Mouse (Mus musculus) embryonic facial prominence, embryonic 15.5 days (tissue): Measurements from ENCODE around the gene Npy1r. TPM values are rescaled to one million over a fixed set of nuclear protein-coding genes. Genes with fewer than 3 reads are reported as not detected.

Source experiments
- ATAC-seq: fragments of 200-750 bp; cut with Nextera tagmentation; 2 replicates; pipeline ENCODE4 v1.8.0; 2017; ENCODE audit warnings: low read depth, moderate TSS enrichment; ENCODE audit not compliant: insufficient number of reproducible peaks, low FRiP score, low TSS enrichment
- H3K27ac ChIP-seq: fragments of 300-500 bp; sonication (generic); replicated peaks from 2 replicates; pipeline ENCODE4 v1.5.1; 2015; ENCODE audit warnings: mild to moderate bottlenecking, inconsistent platforms
- H3K27me3 ChIP-seq: fragments of 300-500 bp; sonication (generic); 2 replicates; pipeline ENCODE4 v1.6.1; 2015; ENCODE audit warnings: inconsistent platforms
- H3K36me3 ChIP-seq: fragments of 300-500 bp; sonication (generic); 2 replicates; pipeline ENCODE4 v1.6.1; 2015; ENCODE audit warnings: mild to moderate bottlenecking, inconsistent platforms
- H3K4me1 ChIP-seq: fragments of 300-500 bp; sonication (generic); 2 replicates; pipeline ENCODE4 v1.6.1; 2015; ENCODE audit warnings: inconsistent platforms
- H3K4me2 ChIP-seq: fragments of 300-500 bp; sonication (generic); replicated peaks from 2 replicates; pipeline ENCODE4 v1.6.1; 2015; ENCODE audit warnings: mild to moderate bottlenecking, inconsistent platforms
- H3K4me3 ChIP-seq: fragments of 300-500 bp; sonication (generic); replicated peaks from 2 replicates; pipeline ENCODE4 v1.5.1; 2015; ENCODE audit warnings: mild to moderate bottlenecking, inconsistent platforms
- H3K9ac ChIP-seq: fragments of 300-500 bp; sonication (generic); 2 replicates; pipeline ENCODE4 v1.6.1; 2015; ENCODE audit warnings: inconsistent platforms
- H3K9me3 ChIP-seq: fragments of 300-500 bp; sonication (generic); replicated peaks from 2 replicates; pipeline ENCODE4 v1.6.1; 2016; ENCODE audit warnings: inconsistent platforms
- WGBS: fragments of 180-500 bp; shearing (Covaris S2); methylation state at CpG from one replicate; pipeline ENCODE4 v1.1.7; 2015; 5-methylcytosine and 5-hydroxymethylcytosine counted together
- polyA plus RNA-seq: library from polyadenylated mRNA; unstranded; fragments of >200 nt; fragmentation: Nextera tagmentation; extraction: Ambion mirVana; gene quantifications from 2 replicates; pipeline ENCODE4 v1.2.1, GENCODE M21; 2015

Npy1r gene
- polyA plus RNA-seq = 2.8 and 2.9 TPM in 2 replicates

DNA sequence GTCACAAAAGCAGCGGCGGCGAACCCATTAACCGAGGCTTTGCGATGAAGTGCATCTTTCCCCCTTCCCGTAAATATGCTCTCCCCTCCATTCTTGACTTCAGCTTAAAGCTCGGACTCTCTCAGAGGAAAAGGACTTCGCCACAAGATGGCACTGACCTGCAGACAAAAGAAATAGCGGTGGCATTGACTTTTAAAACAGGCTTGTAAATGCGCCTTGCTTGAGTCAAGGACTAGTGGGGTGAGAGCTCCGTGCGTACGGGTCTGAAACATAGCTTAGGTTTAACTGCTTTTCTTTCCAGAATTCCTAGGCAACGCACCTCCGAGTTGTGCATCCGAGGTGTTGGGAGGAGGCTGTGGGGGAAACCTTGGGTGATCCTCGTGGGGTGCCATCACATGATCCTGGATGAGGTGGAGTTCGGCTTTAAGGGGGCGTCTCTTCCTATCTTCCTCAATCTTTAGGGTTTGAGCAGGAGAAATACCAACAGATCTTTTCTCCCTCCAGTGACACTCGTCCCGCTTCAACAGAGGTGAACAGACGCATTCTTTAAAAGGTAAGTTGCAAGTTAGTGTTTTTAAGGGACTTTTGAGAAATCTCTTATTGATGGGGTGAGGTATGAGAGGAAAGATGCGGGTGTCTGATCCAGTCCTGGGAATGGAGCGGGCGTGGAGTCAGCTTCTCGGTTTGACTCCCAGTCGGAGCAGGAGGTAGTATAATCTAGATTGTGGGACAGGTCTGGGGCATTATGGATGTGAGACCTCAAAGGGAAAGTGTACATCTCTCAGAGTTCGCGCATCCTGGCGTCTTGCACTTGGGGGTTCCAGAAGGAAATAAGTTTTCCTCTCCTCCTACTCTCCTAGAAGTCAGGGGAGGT, at the start of gene Npy1r:
Gene Npy1r (plus strand): TSS at position 223 of the 874 bp plus-strand sequence.
- WGBS = 1% methylated on average over 30 of the region's 30 CpGs
- Histone ChIP-seq H3K4me2 (peak within 1 kb of the TSS; percentile 64), H3K36me3 (no peaks in the 10 kb centered on the region), H3K4me1 (peaks cover 9% of the 10 kb centered on the region; the same call in 1 of the 2 replicates), H3K4me3 (peak within 1 kb of the TSS; percentile 40), H3K27ac (no peak within 1 kb of the TSS), H3K9me3 (no peaks in the 10 kb centered on the region), H3K9ac (no peak within 1 kb of the TSS; the same call in 1 of the 2 replicates), H3K27me3 (peaks cover 34% of the 10 kb centered on the region)
- ATAC-seq = 0 out of 2 replicates have a peak, but pooled peaks have one; percentile 29

DNA sequence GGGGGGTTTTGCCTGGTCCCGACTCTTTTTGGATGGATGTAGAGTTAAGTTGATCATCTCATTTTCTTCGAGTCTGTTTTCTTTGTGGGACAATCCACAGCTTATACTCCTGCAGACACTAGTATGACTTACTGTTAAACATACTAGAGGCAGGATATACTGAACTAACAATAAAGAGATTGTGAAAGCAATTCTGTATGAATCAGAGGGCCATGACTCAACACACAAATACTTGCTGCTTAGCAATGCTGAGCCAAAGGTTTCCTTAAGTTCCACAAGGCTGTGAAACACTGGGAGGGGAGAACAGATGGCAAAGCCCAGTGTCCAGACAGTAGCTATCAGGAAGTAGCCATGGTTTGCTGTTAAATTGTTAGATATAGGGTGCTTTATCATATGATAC, 15.7 kb upstream of the Npy1r start:
- no peak overlapping the region for H3K9ac ChIP-seq
- no peak overlapping the region for H3K4me3 ChIP-seq
- no peaks in the 10 kb centered on the region for H3K4me1 ChIP-seq
- no peak overlapping the region for H3K4me2 ChIP-seq
- no peaks in the 10 kb centered on the region for H3K36me3 ChIP-seq
- ATAC-seq = no peak
- H3K27ac ChIP-seq = no peak overlapping the region
- no peaks in the 10 kb centered on the region for H3K27me3 ChIP-seq
- WGBS = 83% methylated on average over 2 of the region's 2 CpGs
- H3K9me3 ChIP-seq = no peaks in the 10 kb centered on the region

DNA sequence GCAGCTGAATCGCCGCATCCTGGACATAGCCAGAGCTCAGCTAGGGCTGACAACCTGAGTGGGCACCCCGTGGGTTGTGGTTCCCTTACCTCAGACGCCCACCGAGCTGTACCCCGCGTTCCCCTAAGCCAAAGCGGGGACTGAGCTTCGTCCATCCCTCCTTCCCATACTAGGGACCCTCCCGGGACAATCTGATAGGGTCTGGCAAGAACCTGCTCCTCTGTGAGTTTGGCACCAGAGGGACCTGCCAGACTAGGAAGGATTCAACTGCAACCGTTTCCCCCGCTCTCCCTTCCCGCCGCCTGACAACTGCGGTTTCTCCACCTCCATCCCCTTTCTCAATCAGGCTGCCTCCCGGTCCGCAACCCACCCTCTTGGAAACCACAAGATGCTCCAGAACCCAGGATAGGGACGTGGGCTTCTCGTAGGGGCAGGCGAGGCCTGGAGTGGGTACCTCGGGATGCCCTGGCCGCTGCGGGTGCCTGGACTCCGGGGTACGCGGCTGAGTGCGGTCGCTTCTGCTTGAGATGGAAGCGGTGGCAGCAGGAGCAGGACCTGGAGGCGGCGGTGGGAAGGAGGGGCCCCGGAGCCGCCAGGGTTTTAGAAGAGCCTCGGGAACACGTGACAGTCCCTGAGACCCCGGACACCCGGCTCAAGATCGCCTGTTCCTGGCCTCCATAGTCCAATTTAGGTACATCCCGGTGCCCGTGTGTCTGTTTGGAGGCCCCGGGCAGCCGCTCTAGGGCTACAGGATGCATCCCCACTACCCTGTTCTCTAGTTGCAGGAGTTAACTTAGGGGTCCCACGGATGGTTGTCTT, 9.3 kb upstream of the Npy1r start, which contains the start of gene Npy5r:
Gene Npy5r (minus strand): TSS at position 618 of the 819 bp plus-strand sequence.
- H3K4me1 ChIP-seq = peaks cover 9% of the 10 kb centered on the region
- no peak within 1 kb of the TSS for H3K9ac ChIP-seq
- no peak within 1 kb of the TSS for H3K27ac ChIP-seq
- 0 out of 2 replicates have a peak, but pooled peaks have one; percentile 15 for ATAC-seq
- H3K9me3 ChIP-seq = no peaks in the 10 kb centered on the region
- peak within 1 kb of the TSS; percentile 39 for H3K4me3 ChIP-seq
- peak within 1 kb of the TSS; percentile 70 for H3K4me2 ChIP-seq
- peaks cover 35% of the 10 kb centered on the region for H3K27me3 ChIP-seq
- 2% methylated on average over 43 of the region's 43 CpGs for WGBS
- H3K36me3 ChIP-seq = no peaks in the 10 kb centered on the region

DNA sequence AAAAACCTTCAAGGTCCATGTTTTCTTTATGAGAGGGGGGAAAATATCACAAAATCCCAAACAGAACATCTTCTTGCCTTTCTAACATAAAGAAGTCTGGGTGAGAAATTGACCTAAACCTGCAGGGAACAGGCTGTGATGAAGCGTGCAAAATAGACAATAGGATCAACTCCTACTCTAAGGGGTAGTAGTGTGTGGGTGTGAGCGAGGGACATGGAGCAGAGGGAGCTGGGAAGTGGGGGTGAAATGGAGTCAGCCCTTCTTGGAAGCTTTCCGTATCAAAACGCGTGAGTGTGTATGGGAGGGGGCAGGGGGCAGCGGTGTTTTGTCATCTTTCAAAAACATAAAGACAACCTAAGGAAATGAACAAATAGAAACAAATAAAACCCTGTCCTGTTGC, 8.6 kb upstream of the Npy1r start:
- peaks cover 35% of the 10 kb centered on the region for H3K27me3 ChIP-seq
- H3K9ac ChIP-seq = no peak overlapping the region
- WGBS = 35% methylated on average over 6 of the region's 6 CpGs
- no peak overlapping the region for H3K27ac ChIP-seq
- no peak for ATAC-seq
- peak overlapping the region; percentile 70; the same call in 1 of the 2 replicates for H3K4me2 ChIP-seq
- peaks cover 9% of the 10 kb centered on the region for H3K4me1 ChIP-seq
- no peaks in the 10 kb centered on the region for H3K36me3 ChIP-seq
- no peaks in the 10 kb centered on the region for H3K9me3 ChIP-seq
- H3K4me3 ChIP-seq = 0 out of 2 replicates have a peak overlapping the region, but pooled peaks have one; percentile 39

DNA sequence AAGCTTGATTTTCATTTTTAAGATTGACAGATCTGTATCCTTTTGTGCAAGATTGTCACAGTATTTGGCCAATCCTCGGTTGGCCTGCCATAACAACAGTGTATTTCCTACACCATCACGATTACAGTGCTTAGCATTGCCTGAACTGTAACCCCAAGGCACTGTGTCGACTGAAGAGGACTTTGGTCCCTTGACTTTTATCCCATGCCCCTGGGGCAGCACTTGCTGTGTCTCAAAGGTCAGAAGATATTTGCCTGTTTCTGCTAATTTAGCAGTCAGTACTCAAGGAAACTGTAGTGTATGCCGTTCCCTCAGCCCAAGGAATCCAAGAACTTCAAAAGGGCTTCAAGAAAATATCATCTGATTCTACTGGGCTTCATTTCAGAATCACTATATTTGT, 8.2 kb upstream of the Npy1r start:
- Histone ChIP-seq H3K27me3 (peaks cover 35% of the 10 kb centered on the region), H3K4me1 (peaks cover 9% of the 10 kb centered on the region), H3K4me2 (no peak overlapping the region), H3K9me3 (no peaks in the 10 kb centered on the region), H3K4me3 (no peak overlapping the region), H3K36me3 (no peaks in the 10 kb centered on the region), H3K27ac (no peak overlapping the region), H3K9ac (no peak overlapping the region)
- ATAC-seq = no peak
- WGBS = 43% methylated on average over 4 of the region's 4 CpGs

DNA sequence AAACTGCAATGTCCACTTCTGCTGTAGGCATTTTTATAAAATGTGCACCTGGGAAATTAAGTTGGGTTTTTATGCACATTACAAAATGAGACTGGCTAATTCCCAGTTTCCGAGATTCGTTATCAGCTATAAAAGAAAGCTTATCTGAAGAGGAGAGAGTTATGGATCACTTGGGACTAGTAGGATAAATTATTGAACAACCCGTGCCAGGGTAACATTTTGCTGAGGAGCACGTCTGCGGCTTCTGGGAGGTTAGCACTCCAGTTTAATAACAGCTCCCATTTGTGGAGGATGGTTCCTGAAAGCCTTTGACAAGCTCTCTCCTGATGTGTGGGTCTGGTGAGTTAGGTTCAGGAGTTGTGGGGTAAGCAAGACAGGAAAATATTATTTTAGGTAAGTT, 6.6 kb upstream of the Npy1r start:
- H3K4me1 ChIP-seq = peaks cover 9% of the 10 kb centered on the region
- H3K9ac ChIP-seq = no peak overlapping the region
- no peaks in the 10 kb centered on the region for H3K9me3 ChIP-seq
- 79% methylated on average over 5 of the region's 5 CpGs for WGBS
- ATAC-seq = no peak
- H3K4me3 ChIP-seq = no peak overlapping the region
- no peak overlapping the region for H3K27ac ChIP-seq
- H3K27me3 ChIP-seq = peaks cover 35% of the 10 kb centered on the region
- H3K36me3 ChIP-seq = no peaks in the 10 kb centered on the region
- no peak overlapping the region for H3K4me2 ChIP-seq

DNA sequence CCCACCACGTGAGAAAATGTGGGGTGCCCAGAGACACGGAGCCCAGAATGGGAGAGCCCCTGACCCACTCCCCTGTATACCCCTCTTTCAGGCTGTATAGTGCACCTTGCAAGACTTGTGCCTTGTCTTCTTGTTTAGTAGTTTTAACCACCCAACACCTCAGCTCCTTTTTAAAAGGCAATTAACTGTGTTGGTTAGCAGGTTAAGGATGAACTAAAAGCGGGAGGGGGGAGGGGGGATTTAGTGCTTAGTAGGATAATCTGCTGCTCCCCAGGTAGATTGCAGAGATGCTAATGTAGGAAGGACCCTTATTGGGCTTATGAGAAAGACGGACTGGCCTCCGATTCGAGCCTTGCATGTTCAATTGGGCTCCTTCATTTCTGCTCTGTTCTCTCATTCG, 1.0 kb downstream of the Npy1r start:
- peak overlapping the region; percentile 40 for H3K4me3 ChIP-seq
- H3K27me3 ChIP-seq = peaks cover 34% of the 10 kb centered on the region
- H3K9me3 ChIP-seq = no peaks in the 10 kb centered on the region

DNA sequence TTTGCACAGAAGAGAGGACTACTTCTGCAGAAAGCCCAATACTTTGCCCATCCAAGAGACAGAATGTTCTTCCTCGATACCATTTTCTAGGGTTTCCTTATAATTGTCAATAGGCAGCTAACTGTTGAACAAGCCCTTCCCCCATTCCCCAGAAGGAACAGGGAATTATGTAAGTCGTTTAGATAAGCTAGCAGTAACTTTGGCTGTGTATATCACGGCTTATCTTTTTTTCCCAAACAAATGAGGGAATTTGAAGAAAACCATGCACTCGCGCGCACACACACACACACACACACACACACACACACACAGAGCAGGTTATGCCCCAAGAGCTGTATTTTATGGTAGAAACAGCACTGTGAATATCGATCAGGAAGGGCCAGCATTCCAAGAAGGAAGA, 1.8 kb downstream of the Npy1r start:
- no peaks in the 10 kb centered on the region for H3K36me3 ChIP-seq
- H3K27ac ChIP-seq = no peak overlapping the region
- H3K27me3 ChIP-seq = peaks cover 34% of the 10 kb centered on the region
- no peaks in the 10 kb centered on the region for H3K9me3 ChIP-seq
- no peak for ATAC-seq
- H3K9ac ChIP-seq = no peak overlapping the region
- 0 out of 2 replicates have a peak overlapping the region, but pooled peaks have one; percentile 40 for H3K4me3 ChIP-seq
- 70% methylated on average over 7 of the region's 7 CpGs for WGBS
- H3K4me1 ChIP-seq = peaks cover 9% of the 10 kb centered on the region; the same call in 1 of the 2 replicates
- H3K4me2 ChIP-seq = no peak overlapping the region

More for the DNA sequence above, 1.0 kb downstream of the Npy1r start:
- WGBS = 8% methylated on average over 7 of the region's 7 CpGs
- Histone ChIP-seq H3K4me1 (peaks cover 9% of the 10 kb centered on the region; the same call in 1 of the 2 replicates), H3K36me3 (no peaks in the 10 kb centered on the region), H3K4me2 (peak overlapping the region; percentile 64), H3K9ac (no peak overlapping the region), H3K27ac (no peak overlapping the region)
- ATAC-seq = no peak

DNA sequence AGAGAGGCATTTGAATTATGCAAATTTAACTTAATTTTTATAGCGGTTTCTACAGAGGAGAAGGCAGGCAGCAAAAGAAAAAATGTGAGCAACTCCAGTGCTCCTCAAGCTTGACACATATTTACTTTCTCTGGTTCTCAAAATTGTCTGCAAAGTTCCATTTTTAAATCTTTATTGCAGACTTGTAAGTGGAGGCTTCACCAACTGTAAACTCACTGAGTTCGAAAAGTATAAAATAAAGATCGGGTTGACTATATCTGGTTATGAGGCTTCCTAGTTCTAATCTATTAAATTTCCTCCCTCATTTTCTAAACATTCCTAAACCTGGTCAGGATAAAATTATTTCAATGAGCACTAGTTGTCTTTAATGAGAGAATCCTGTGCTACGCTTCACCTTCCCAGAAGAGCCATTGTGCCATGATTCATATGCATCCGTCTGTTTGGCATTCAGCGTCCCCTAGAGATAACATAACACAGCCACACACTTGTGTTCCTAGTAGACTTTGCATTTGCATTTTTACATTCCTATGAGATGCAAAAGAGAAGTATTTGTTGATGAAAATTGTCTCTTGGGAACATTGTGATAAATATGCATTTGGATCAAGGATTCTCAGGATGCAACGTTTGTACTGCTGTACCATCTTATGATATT, 17.5 kb downstream of the Npy1r start:
- Histone ChIP-seq H3K4me2 (no peak overlapping the region), H3K4me1 (no peaks in the 10 kb centered on the region), H3K9me3 (no peaks in the 10 kb centered on the region), H3K27ac (no peak overlapping the region), H3K27me3 (no peaks in the 10 kb centered on the region), H3K9ac (no peak overlapping the region), H3K36me3 (no peaks in the 10 kb centered on the region), H3K4me3 (no peak overlapping the region)
- no peak for ATAC-seq
- 85% methylated on average over 7 of the region's 7 CpGs for WGBS

DNA sequence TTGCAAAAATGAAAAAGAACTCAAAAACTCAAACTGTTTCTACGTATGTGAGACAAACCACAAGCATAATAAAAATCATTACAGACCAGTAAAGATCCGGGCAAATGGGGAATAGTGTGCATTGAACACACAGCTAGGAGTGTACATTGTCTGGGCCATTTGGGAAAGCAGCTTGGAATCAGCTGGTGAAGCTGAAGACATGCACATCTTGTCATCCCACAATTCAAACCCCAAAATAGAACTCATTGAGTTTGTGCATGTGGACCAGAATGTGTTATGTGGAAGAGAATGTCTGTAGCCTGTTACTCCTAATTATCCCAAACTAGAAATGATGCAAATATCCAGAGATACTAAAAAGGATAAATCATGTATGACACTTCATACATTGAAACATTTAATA, 25.8 kb downstream of the Npy1r start:
- no peaks in the 10 kb centered on the region for H3K36me3 ChIP-seq
- no peak overlapping the region for H3K27ac ChIP-seq
- ATAC-seq = no peak
- H3K9me3 ChIP-seq = no peaks in the 10 kb centered on the region
- no peak overlapping the region for H3K4me2 ChIP-seq
- H3K4me3 ChIP-seq = no peak overlapping the region
- H3K27me3 ChIP-seq = no peaks in the 10 kb centered on the region
- H3K4me1 ChIP-seq = no peaks in the 10 kb centered on the region
- no peak overlapping the region for H3K9ac ChIP-seq
- WGBS = 56% methylated on average over 2 of the region's 2 CpGs

DNA sequence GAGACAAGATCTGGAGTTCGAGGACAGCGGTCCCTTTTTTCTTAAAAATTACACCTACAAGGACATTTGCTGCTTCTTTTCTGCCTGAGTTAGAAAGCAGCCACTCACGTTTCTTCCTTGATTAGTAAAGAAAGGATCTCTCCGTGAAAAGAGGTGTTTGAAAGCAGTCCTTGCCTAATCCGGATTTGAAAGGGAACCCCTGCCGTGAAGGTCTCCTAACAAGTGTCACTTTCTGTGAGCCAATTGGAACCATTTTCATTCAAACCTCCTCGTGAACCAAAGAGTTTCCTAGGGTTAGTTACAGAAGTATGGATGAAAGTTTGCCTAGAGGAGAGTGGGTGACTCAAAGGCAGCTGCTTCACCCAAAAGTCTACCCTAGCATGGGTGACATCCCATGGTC, 32.5 kb downstream of the Npy1r start:
- WGBS = 31% methylated on average over 7 of the region's 7 CpGs
- Histone ChIP-seq H3K36me3 (no peaks in the 10 kb centered on the region), H3K27ac (no peak overlapping the region), H3K4me1 (no peaks in the 10 kb centered on the region), H3K9me3 (no peaks in the 10 kb centered on the region), H3K4me2 (no peak overlapping the region), H3K9ac (no peak overlapping the region), H3K4me3 (no peak overlapping the region), H3K27me3 (no peaks in the 10 kb centered on the region)
- no peak for ATAC-seq
